Mouse (Mus musculus) ES-Bruce4 (cell line): ENCODE results near the gene Hacd1.

Experiments
- CTCF ChIP-seq: IDR thresholded peaks from one replicate; pipeline ENCODE4 v1.8.1; 2011; ENCODE audit warnings: low read depth, low read length
- EP300 ChIP-seq: IDR thresholded peaks from 2 replicates; pipeline ENCODE4 v1.6.1; 2011; ENCODE audit warnings: low read depth, low read length; ENCODE audit not compliant: insufficient read depth
- POLR2A ChIP-seq: IDR thresholded peaks from one replicate; pipeline ENCODE4 v1.8.1; 2011; ENCODE audit warnings: low read length; ENCODE audit not compliant: insufficient read depth

- TF ChIP-seq CTCF (no peak), POLR2A (no peak), EP300 (no peak)
These were observed 10.0 kb upstream of the Hacd1 start for GRCm38 (mm10) chr2:14065704-14066650.
